Mouse (Mus musculus) E14TG2a.4 (cell line): ENCODE measurements around the gene Tmem167.

Source experiments
- H3K27me3 ChIP-seq: 2 replicates; pipeline ENCODE4 v1.6.1; 2014; ENCODE audit warnings: low read length, control low read depth; ENCODE audit not compliant: insufficient read depth
- H3K36me3 ChIP-seq: 2 replicates; pipeline ENCODE4 v1.6.1; 2014; ENCODE audit warnings: low read length, control low read depth; ENCODE audit not compliant: insufficient read depth
- H3K4me1 ChIP-seq: replicated peaks from 2 replicates; pipeline ENCODE4 v1.6.1; 2014; ENCODE audit warnings: low read depth, low read length, control low read depth
- H3K4me3 ChIP-seq: replicated peaks from 2 replicates; pipeline ENCODE4 v1.5.1; 2014; ENCODE audit warnings: mild to moderate bottlenecking, low read length
- H3K9me3 ChIP-seq: 2 replicates; pipeline ENCODE4 v1.6.1; 2014; ENCODE audit warnings: low read length, control low read depth
- CTCF ChIP-seq: conservative IDR thresholded peaks from 2 replicates; pipeline ENCODE4 v1.5.1; 2014; ENCODE audit warnings: low read length
- NANOG ChIP-seq: IDR thresholded peaks from 2 replicates; pipeline ENCODE4 v1.6.1; 2014; ENCODE audit warnings: borderline replicate concordance, low read length, mixed read lengths
- POU5F1 ChIP-seq: IDR thresholded peaks from 2 replicates; pipeline ENCODE4 v1.6.1; 2014; ENCODE audit warnings: low read length, borderline replicate concordance

Gene Tmem167

DNA sequence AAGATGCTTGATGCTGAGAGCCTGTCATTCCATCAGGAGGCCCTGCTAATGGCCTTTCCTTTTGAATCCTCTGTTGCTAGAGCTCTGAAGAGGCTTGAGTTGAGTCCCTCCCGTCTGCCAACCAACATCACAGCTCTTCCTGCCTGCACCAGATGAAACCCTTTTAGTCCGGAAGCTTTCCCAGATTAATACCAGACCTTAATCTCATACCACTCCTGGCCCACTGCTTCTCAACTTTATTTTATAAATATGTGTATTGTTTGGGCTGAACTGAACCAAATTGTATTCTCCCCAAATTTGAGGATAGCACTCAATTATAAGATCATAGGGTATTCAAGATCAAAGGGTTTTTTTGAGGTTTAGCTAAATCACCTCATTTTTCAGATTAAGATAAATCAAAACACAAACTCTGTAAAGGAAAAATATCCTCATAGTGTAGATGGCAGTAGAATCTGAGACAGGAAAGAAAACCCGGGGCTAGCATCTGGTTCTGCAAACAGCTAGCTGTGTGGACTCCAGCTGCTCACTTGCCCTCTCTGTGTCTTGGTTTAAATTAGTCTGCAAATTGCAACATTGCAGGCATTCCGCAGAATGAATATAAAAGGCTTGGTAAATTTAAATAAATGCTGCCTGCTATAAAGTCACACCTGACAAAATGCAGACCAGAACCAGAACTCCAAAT lies 81.3 kb downstream of the Tmem167 start:
- Histone ChIP-seq H3K36me3 (no peaks in the 10 kb centered on the region), H3K9me3 (no peaks in the 10 kb centered on the region), H3K4me3 (no peak overlapping the region), H3K27me3 (no peaks in the 10 kb centered on the region), H3K4me1 (no peaks in the 10 kb centered on the region)
- no peak for TF ChIP-seq POU5F1
- no peak for TF ChIP-seq NANOG
- TF ChIP-seq CTCF, result no peak

DNA sequence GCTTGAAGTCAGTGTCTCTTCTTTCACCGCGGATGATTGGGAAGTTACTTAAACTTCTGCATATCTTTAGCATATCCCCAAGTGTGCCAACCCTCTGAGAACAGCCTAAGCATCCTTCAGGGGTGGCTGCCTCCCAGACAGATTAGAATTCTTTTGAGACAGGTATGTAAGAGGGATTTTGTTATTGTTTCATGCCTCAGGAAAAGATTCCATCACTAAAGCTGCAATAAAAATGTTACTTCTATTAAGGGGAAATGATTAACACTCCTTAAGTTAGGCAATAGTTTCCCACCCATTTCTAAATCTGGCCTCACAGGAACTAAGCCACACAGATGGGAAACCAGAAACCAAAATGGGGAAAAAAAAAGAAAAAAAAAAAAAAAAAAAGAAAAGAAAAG lies 81.9 kb downstream of the Tmem167 start:
- Histone ChIP-seq H3K36me3 (no peaks in the 10 kb centered on the region), H3K27me3 (no peaks in the 10 kb centered on the region), H3K4me3 (no peak overlapping the region), H3K4me1 (peaks cover 5% of the 10 kb centered on the region), H3K9me3 (no peaks in the 10 kb centered on the region)
- TF ChIP-seq POU5F1 (no peak), CTCF (no peak), NANOG (no peak)

DNA sequence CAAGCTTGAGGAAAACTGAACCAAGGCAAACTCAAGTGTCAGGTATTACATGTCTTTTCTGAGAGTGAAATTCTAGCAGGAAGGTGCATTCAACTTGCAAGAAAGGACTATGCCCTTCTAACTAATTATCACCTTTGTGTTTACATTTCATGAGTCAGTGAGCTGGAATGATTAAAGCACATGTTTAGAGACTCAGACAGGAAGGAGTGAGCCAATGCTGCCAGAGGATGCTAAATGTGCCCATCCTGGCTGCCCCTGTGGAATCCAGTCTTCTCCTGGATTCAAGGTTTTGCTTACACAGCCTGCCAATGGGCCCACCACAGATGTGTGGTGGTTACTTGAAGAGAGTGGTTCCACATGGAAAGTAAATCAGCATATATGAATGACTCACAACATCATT lies 82.5 kb downstream of the Tmem167 start:
- Histone ChIP-seq H3K4me3 (no peak overlapping the region), H3K4me1 (peaks cover 9% of the 10 kb centered on the region), H3K9me3 (no peaks in the 10 kb centered on the region), H3K36me3 (no peaks in the 10 kb centered on the region), H3K27me3 (no peaks in the 10 kb centered on the region)
- TF ChIP-seq CTCF, result no peak
- TF ChIP-seq NANOG, result no peak
- TF ChIP-seq POU5F1, result no peak

DNA sequence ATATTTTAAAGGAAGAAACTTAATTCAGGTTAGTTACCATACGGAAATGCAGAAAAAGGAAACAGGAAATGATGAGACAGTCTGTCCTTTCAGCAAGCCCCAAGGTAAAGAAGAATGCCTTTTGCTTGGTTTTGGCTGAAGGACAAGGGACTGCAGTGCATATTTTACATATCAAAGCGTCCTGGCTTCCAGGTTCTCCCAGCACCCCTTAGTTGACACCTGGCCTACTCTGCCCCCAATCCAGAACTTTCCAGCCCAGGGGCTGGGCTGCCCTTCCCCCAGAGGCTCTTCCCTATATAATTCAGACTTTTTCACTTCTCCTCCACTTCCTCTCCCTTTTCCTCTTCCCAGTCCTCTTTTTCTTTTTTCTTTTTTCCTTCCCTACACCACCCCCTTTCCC lies 86.7 kb downstream of the Tmem167 start:
- no peaks in the 10 kb centered on the region for H3K9me3 ChIP-seq
- no peaks in the 10 kb centered on the region for H3K36me3 ChIP-seq
- TF ChIP-seq CTCF (no peak), POU5F1 (no peak), NANOG (no peak)
- H3K27me3 ChIP-seq, result no peaks in the 10 kb centered on the region
- H3K4me3 ChIP-seq, result no peak overlapping the region
- H3K4me1 ChIP-seq, result peaks cover 11% of the 10 kb centered on the region

DNA sequence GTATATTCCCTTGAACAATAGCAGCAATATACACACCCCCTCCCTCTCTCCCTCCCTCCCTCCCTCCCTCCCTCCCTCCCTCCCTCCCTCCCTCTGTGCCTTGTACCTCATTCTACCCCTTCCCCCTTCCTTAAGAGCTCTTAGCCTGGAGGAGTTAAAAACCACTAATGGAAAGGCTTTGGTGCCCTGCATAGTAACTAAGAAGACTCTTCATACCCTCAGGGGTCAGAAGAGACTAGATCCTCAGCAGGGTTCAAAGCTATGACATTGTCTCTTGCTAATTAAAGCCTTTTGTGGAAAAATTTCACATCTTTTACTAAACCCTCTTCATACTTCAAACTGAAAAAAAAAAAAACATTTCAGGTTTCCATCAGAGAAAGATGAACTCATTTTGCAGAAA lies 93.3 kb downstream of the Tmem167 start:
- peaks cover 5% of the 10 kb centered on the region; the same call in 1 of the 2 replicates for H3K4me1 ChIP-seq
- H3K27me3 ChIP-seq, result no peaks in the 10 kb centered on the region
- H3K9me3 ChIP-seq, result no peaks in the 10 kb centered on the region
- TF ChIP-seq NANOG (no peak), POU5F1 (no peak), CTCF (no peak)
- H3K36me3 ChIP-seq, result no peaks in the 10 kb centered on the region
- H3K4me3 ChIP-seq, result no peak overlapping the region

DNA sequence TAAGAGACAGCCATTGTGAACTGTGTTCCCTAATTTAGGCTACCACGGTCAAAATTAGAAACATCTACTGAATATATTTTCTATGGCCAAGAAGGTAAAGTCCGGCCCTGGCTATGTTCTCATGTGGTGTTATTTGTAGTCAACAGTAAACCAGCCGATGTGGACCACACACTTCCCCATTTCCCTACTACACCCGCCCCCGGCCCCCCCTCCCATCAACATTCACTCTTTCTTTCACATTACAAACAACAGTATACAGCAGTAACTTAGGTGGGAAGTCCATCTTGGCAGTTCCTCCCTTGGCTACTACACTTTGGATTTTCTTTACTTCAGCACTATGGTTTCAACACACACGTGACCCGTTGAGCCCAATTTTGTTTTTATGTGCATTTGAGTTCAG lies 94.6 kb downstream of the Tmem167 start:
- H3K4me1 ChIP-seq, result peaks cover 5% of the 10 kb centered on the region; the same call in 1 of the 2 replicates
- H3K27me3 ChIP-seq, result no peaks in the 10 kb centered on the region
- no peaks in the 10 kb centered on the region for H3K9me3 ChIP-seq
- no peaks in the 10 kb centered on the region for H3K36me3 ChIP-seq
- H3K4me3 ChIP-seq, result no peak overlapping the region
- TF ChIP-seq NANOG, result no peak
- no peak for TF ChIP-seq POU5F1
- no peak for TF ChIP-seq CTCF

DNA sequence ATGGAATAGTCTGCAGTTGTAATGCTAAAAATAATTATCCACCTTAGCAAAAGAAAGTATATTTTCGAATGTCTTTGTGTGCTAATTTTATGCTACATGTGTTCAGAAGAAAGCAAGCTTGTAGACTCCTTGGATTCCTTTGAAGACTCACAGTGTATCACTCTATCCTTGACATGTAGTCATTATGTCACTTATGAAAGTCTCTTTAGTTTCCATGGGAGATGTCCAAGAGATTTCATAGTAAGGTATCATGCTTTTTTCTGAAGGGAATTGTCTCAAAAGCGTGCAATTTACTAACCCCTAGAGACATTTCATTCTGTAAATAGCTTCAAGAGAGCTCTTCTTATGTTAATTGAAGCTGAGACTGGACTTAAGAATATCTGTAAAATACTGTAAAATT lies 97.8 kb downstream of the Tmem167 start:
- no peak overlapping the region for H3K4me3 ChIP-seq
- H3K36me3 ChIP-seq, result no peaks in the 10 kb centered on the region
- H3K27me3 ChIP-seq, result no peaks in the 10 kb centered on the region
- no peaks in the 10 kb centered on the region for H3K9me3 ChIP-seq
- no peak for TF ChIP-seq CTCF
- no peak for TF ChIP-seq NANOG
- no peak for TF ChIP-seq POU5F1
- H3K4me1 ChIP-seq, result peaks cover 5% of the 10 kb centered on the region; the same call in 1 of the 2 replicates

DNA sequence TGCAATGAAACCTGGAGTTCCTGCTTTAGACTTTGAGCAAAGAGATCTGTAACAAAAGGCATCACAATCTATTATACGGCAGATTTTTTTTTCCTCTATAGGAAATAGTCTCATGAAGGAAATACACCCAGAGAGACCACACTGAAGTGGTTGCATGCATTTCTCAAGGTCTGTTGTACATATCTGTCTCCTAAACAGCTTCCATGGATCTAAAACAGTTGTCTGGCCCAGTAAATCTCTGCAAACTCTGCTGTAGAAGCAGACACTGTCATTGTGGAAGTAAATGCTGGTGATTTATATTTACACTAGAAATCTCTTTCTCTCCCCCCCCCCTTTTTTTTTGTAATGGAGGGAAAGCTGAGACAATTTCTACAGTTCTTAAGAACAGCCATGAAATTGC lies 99.1 kb downstream of the Tmem167 start:
- H3K36me3 ChIP-seq, result no peaks in the 10 kb centered on the region
- H3K9me3 ChIP-seq, result no peaks in the 10 kb centered on the region
- H3K4me3 ChIP-seq, result no peak overlapping the region
- TF ChIP-seq NANOG (no peak), POU5F1 (no peak), CTCF (no peak)
- no peaks in the 10 kb centered on the region for H3K27me3 ChIP-seq
- no peaks in the 10 kb centered on the region for H3K4me1 ChIP-seq

DNA sequence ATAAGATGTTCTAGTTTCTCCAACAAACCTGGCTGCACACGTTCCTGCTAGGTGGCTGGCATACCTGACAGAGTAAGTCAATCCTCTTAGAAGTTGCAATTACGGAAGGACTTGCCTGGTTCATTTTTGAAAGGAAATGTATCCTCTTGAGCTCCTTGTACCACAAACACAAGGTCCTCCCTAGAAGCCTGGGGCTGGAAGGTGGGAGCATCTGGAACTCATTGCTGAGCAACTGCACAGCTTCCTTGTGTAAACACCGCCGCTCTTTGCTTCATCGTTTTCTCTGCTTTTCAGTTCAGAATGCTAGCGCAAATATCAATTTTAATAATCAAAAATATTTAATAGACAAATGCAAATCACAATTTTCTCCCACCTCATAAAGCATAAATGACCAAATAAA lies 102.9 kb downstream of the Tmem167 start:
- TF ChIP-seq CTCF, result no peak
- TF ChIP-seq POU5F1, result no peak
- TF ChIP-seq NANOG, result no peak
- H3K9me3 ChIP-seq, result no peaks in the 10 kb centered on the region
- H3K27me3 ChIP-seq, result no peaks in the 10 kb centered on the region
- peaks cover 5% of the 10 kb centered on the region for H3K4me1 ChIP-seq
- no peaks in the 10 kb centered on the region for H3K36me3 ChIP-seq
- H3K4me3 ChIP-seq, result no peak overlapping the region
